Mouse (Mus musculus) hindbrain, embryonic 10.5 days (tissue): Measurements from ENCODE around the gene Rbfox2. TPM values are rescaled to one million over a fixed set of nuclear protein-coding genes. Genes with fewer than 3 reads are reported as not detected.

Source experiments
- DNase-seq: peaks from one replicate; pipeline ENCODE4 v3.0.0-alpha.2; 2017; ENCODE audit warnings: low spot score
- H3K27ac ChIP-seq: fragments of 300-500 bp; sonication (generic); 2 replicates; pipeline ENCODE4 v1.5.1; 2016; ENCODE audit warnings: mild to moderate bottlenecking, moderate library complexity
- H3K27me3 ChIP-seq: fragments of 300-500 bp; sonication (generic); 2 replicates; pipeline ENCODE4 v1.6.1; 2016; ENCODE audit warnings: mild to moderate bottlenecking; ENCODE audit not compliant: poor library complexity, insufficient read depth, severe bottlenecking
- H3K36me3 ChIP-seq: fragments of 300-500 bp; sonication (generic); 2 replicates; pipeline ENCODE4 v1.6.1; 2016; ENCODE audit warnings: mild to moderate bottlenecking, moderate library complexity
- H3K4me1 ChIP-seq: fragments of 300-500 bp; sonication (generic); replicated peaks from 2 replicates; pipeline ENCODE4 v1.6.1; 2016; ENCODE audit warnings: mild to moderate bottlenecking
- H3K4me3 ChIP-seq: fragments of 300-500 bp; sonication (generic); 2 replicates; pipeline ENCODE4 v1.5.1; 2016; ENCODE audit warnings: mild to moderate bottlenecking, moderate library complexity
- H3K9me3 ChIP-seq: fragments of 300-500 bp; sonication (generic); 2 replicates; pipeline ENCODE4 v1.6.1; 2016; ENCODE audit warnings: mild to moderate bottlenecking, moderate library complexity
- WGBS: fragments of 180-500 bp; shearing (Covaris S2); methylation state at CpG from one replicate; pipeline ENCODE4 v1.1.7; 2016; 5-methylcytosine and 5-hydroxymethylcytosine counted together
- polyA plus RNA-seq: library from polyadenylated mRNA; unstranded; fragments of >200 nt; fragmentation: Nextera tagmentation; extraction: Ambion mirVana; gene quantifications from 2 replicates; pipeline ENCODE4 v1.2.1, GENCODE M21; 2016

Gene Rbfox2
- polyA plus RNA-seq, 1 experiment from 2014 or later, result 77.8 TPM

- peaks cover 16% of the 10 kb centered on the region for H3K4me1 ChIP-seq
- H3K4me3 ChIP-seq, result no peak overlapping the region
- no peaks in the 10 kb centered on the region for H3K27me3 ChIP-seq
- H3K27ac ChIP-seq, result no peak overlapping the region
- peaks cover 56% of the 10 kb centered on the region for H3K36me3 ChIP-seq
- DNase-seq, result no peak
- H3K9me3 ChIP-seq, result no peaks in the 10 kb centered on the region
- 88% methylated on average over 7 of the region's 7 CpGs for WGBS
These were observed 194.9 kb downstream of the Rbfox2 start for GRCm38 (mm10) chr15:77111924-77112323.

GRCm38 (mm10) chr15:77110452-77110851 lies 196.4 kb downstream of the Rbfox2 start:
- H3K27me3 ChIP-seq, result no peaks in the 10 kb centered on the region
- peaks cover 7% of the 10 kb centered on the region; the same call in 1 of the 2 replicates for H3K4me1 ChIP-seq
- DNase-seq, result no peak
- H3K27ac ChIP-seq, result no peak overlapping the region
- no peaks in the 10 kb centered on the region for H3K9me3 ChIP-seq
- H3K36me3 ChIP-seq, result peaks cover 44% of the 10 kb centered on the region
- WGBS, result 92% methylated on average over 11 of the region's 11 CpGs
- H3K4me3 ChIP-seq, result no peak overlapping the region

GRCm38 (mm10) chr15:77107169-77107908 lies 199.5 kb downstream of the Rbfox2 start:
- H3K27ac ChIP-seq, result no peak overlapping the region
- no peak for DNase-seq
- no peak overlapping the region for H3K4me3 ChIP-seq
- no peaks in the 10 kb centered on the region for H3K27me3 ChIP-seq
- peaks cover 14% of the 10 kb centered on the region for H3K4me1 ChIP-seq
- peaks cover 25% of the 10 kb centered on the region for H3K36me3 ChIP-seq
- no peaks in the 10 kb centered on the region for H3K9me3 ChIP-seq
- 89% methylated on average over 10 of the region's 10 CpGs for WGBS

GRCm38 (mm10) chr15:77105273-77105672 lies 201.5 kb downstream of the Rbfox2 start:
- H3K27me3 ChIP-seq, result no peaks in the 10 kb centered on the region
- no peak for DNase-seq
- WGBS, result 94% methylated on average over 10 of the region's 10 CpGs
- H3K4me3 ChIP-seq, result no peak overlapping the region
- peaks cover 14% of the 10 kb centered on the region for H3K4me1 ChIP-seq
- H3K36me3 ChIP-seq, result peaks cover 29% of the 10 kb centered on the region
- H3K27ac ChIP-seq, result no peak overlapping the region
- no peaks in the 10 kb centered on the region for H3K9me3 ChIP-seq

- Histone ChIP-seq H3K4me1 (peaks cover 14% of the 10 kb centered on the region), H3K27me3 (no peaks in the 10 kb centered on the region), H3K36me3 (peaks cover 34% of the 10 kb centered on the region), H3K27ac (peak overlapping the region; percentile 64), H3K4me3 (no peak overlapping the region), H3K9me3 (no peaks in the 10 kb centered on the region)
- no peak for DNase-seq
- WGBS, result 75% methylated on average over 10 of the region's 10 CpGs
These were observed 202.2 kb downstream of the Rbfox2 start for GRCm38 (mm10) chr15:77104349-77105158.

- Histone ChIP-seq H3K4me1 (peaks cover 14% of the 10 kb centered on the region), H3K36me3 (peaks cover 46% of the 10 kb centered on the region), H3K27me3 (no peaks in the 10 kb centered on the region), H3K4me3 (no peak overlapping the region), H3K27ac (no peak overlapping the region), H3K9me3 (no peaks in the 10 kb centered on the region)
- 77% methylated on average over 5 of the region's 5 CpGs for WGBS
- DNase-seq, result no peak
These were observed 204.1 kb downstream of the Rbfox2 start for GRCm38 (mm10) chr15:77102685-77103084.

- no peak for DNase-seq
- H3K27ac ChIP-seq, result no peak overlapping the region
- H3K4me1 ChIP-seq, result peaks cover 10% of the 10 kb centered on the region
- no peaks in the 10 kb centered on the region for H3K27me3 ChIP-seq
- 69% methylated on average over 3 of the region's 3 CpGs for WGBS
- peaks cover 60% of the 10 kb centered on the region for H3K36me3 ChIP-seq
- no peak overlapping the region for H3K4me3 ChIP-seq
- H3K9me3 ChIP-seq, result no peaks in the 10 kb centered on the region
These were observed 207.0 kb downstream of the Rbfox2 start for GRCm38 (mm10) chr15:77099756-77100155.

GRCm38 (mm10) chr15:77097358-77097757 lies 209.4 kb downstream of the Rbfox2 start:
- H3K27ac ChIP-seq, result no peak overlapping the region
- no peak overlapping the region for H3K4me3 ChIP-seq
- peaks cover 74% of the 10 kb centered on the region for H3K36me3 ChIP-seq
- H3K4me1 ChIP-seq, result no peaks in the 10 kb centered on the region
- no peaks in the 10 kb centered on the region for H3K27me3 ChIP-seq
- whole genome bisulfite sequencing, result 92% methylated on average over 6 of the region's 6 CpGs
- DNase-seq, result no peak
- H3K9me3 ChIP-seq, result no peaks in the 10 kb centered on the region

GRCm38 (mm10) chr15:77095216-77095615 lies 211.6 kb downstream of the Rbfox2 start:
- no peaks in the 10 kb centered on the region for H3K27me3 ChIP-seq
- no peaks in the 10 kb centered on the region for H3K9me3 ChIP-seq
- no peak overlapping the region for H3K27ac ChIP-seq
- no peaks in the 10 kb centered on the region for H3K4me1 ChIP-seq
- DNase-seq, result no peak
- peaks cover 71% of the 10 kb centered on the region for H3K36me3 ChIP-seq
- no peak overlapping the region for H3K4me3 ChIP-seq
- WGBS, result 94% methylated on average over 1 of the region's 1 CpGs

- Histone ChIP-seq H3K36me3 (peaks cover 66% of the 10 kb centered on the region), H3K4me3 (no peak overlapping the region), H3K27ac (no peak overlapping the region), H3K9me3 (no peaks in the 10 kb centered on the region), H3K27me3 (no peaks in the 10 kb centered on the region), H3K4me1 (no peaks in the 10 kb centered on the region)
- DNase-seq, result no peak
- WGBS, result 96% methylated on average over 13 of the region's 13 CpGs
These were observed 212.4 kb downstream of the Rbfox2 start for GRCm38 (mm10) chr15:77094431-77094830.

GRCm38 (mm10) chr15:77091394-77091793 lies 215.4 kb downstream of the Rbfox2 start:
- H3K9me3 ChIP-seq, result no peaks in the 10 kb centered on the region
- peaks cover 64% of the 10 kb centered on the region for H3K36me3 ChIP-seq
- no peaks in the 10 kb centered on the region for H3K27me3 ChIP-seq
- WGBS, result 88% methylated on average over 4 of the region's 4 CpGs
- no peaks in the 10 kb centered on the region for H3K4me1 ChIP-seq
- no peak overlapping the region for H3K4me3 ChIP-seq
- no peak overlapping the region for H3K27ac ChIP-seq
- no peak for DNase-seq

GRCm38 (mm10) chr15:77090531-77090930 lies 216.3 kb downstream of the Rbfox2 start:
- Histone ChIP-seq H3K27ac (no peak overlapping the region), H3K36me3 (peaks cover 63% of the 10 kb centered on the region), H3K4me1 (no peaks in the 10 kb centered on the region), H3K27me3 (no peaks in the 10 kb centered on the region), H3K9me3 (no peaks in the 10 kb centered on the region), H3K4me3 (no peak overlapping the region)
- 92% methylated on average over 5 of the region's 5 CpGs for whole genome bisulfite sequencing
- no peak for DNase-seq

- WGBS, result 83% methylated on average over 11 of the region's 11 CpGs
- Histone ChIP-seq H3K36me3 (peaks cover 71% of the 10 kb centered on the region), H3K9me3 (no peaks in the 10 kb centered on the region), H3K27ac (no peak overlapping the region), H3K27me3 (no peaks in the 10 kb centered on the region), H3K4me1 (no peaks in the 10 kb centered on the region), H3K4me3 (no peak overlapping the region)
- no peak for DNase-seq
These were observed 217.6 kb downstream of the Rbfox2 start for GRCm38 (mm10) chr15:77089249-77089648.
